Mouse (Mus musculus): ENCODE measurements at regions not wholly inside any gene's neighbourhood (a gene's known extent, or its start where the extent isn't known, plus 50 kb on each side); places are given as distances from the start of the nearest gene placed in this dataset.
"Not testable (repeated sequence)": the region's sequence is repeated elsewhere in the genome, so short reads cannot be mapped to it uniquely, and the experiment has no call there.

- ATAC-seq (ENCODE audit: insufficient number of reproducible peaks, low FRiP score, low TSS enrichment): no peak
Measured at GRCm38 (mm10) chr14:54151272-54151671, 102.6 kb downstream of the Dad1 start.

- ATAC-seq (ENCODE audit: insufficient number of reproducible peaks, low FRiP score, low TSS enrichment): no peak
Measured at GRCm38 (mm10) chr14:54150221-54150620, 103.7 kb downstream of the Dad1 start.

DNA sequence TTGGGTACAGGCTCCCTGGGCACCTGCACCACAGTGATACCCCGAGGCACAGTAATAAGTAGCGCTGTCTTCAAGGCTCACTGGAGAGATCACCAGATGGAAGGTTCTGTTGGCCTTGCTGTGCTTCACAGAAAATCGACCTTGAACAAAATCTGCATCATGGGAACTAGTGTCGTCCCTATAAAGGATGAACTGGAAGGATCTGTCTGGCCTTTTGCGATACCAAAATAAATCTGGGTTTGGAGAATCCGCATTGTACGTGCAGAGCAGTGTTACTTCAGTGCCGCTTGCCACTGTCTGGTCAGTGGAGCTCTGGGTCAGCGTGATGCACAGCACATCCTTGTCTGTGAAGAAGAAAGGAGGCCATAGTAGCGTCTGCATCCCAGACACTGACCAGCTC lies 105.3 kb downstream of the Dad1 start:
- ATAC-seq (ENCODE audit: insufficient number of reproducible peaks, low FRiP score, low TSS enrichment): no peak

DNA sequence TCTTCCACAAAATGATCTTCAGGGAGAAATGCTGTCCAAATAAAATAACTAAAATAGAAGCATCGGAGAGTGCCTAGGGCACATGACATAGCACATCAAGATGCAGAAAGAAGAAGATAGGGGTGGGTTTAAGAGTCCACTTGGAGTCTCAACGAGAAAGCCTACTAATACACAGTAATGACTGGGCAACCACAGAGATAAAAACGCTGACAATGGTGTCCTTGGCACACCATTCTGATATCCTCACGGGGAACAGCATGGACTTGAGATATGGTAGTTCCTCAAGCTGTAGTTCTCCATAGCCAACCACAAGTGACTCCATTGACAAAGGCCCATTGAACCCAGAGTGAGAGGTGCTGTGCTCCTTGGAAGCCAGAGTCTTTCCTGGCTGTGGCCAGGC lies 105.8 kb downstream of the Dad1 start:
- ATAC-seq (ENCODE audit: insufficient number of reproducible peaks, low FRiP score, low TSS enrichment): no peak

GRCm38 (mm10) chr14:54147546-54147945 lies 106.4 kb downstream of the Dad1 start:
- ATAC-seq (ENCODE audit: insufficient number of reproducible peaks, low FRiP score, low TSS enrichment): no peak

DNA sequence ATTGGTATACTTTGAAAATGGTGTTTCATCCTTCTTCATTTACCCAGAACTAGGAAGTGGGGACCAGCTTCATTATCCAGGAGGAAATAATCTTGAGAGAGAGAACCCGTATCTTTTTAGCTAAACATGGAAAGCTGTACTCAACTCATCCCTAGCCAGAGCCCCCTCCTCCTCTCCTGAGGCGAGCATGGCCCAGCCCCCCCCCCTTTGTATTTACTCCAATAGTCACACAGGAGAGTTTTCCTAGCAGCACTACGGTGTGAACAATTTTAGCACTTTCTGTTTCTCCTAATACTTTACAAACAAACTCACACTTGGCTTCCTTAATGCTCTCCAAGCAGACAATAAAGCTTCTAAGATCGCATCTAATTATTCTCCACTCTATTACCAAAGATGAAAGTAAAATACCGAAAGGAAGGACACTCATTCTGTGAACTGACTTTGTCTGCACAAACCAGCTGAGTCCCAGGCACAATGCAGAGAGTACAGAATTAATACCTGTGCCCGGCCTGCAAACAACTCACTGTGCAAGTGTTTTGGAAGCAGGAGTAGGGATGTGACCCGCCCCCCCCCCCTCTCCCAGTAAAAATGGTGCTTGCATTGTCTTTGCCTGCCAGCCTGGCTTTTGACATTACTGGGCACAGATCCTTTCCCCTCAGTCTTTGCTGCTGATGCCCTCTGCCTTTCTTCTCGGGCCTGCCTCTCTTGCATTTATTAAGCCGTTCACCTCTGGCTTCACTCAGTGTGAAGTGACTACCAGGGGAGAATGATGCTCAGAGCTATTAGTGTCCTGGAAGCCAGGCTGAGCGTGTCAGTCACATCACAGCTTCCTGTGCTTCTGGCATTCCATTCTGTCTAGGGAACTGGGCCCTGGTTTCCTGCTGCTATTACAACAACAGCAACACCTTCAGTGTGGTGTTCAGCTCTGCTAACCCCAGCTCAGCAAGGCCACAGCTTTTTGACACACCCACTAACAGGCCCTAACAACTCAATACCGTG lies 107.9 kb downstream of the Dad1 start:
- no peak for ATAC-seq (ENCODE audit: insufficient number of reproducible peaks, low FRiP score, low TSS enrichment)

- no peak for ATAC-seq (ENCODE audit: insufficient number of reproducible peaks, low FRiP score, low TSS enrichment)
Measured at GRCm38 (mm10) chr14:54143828-54144227, 110.1 kb downstream of the Dad1 start.

DNA sequence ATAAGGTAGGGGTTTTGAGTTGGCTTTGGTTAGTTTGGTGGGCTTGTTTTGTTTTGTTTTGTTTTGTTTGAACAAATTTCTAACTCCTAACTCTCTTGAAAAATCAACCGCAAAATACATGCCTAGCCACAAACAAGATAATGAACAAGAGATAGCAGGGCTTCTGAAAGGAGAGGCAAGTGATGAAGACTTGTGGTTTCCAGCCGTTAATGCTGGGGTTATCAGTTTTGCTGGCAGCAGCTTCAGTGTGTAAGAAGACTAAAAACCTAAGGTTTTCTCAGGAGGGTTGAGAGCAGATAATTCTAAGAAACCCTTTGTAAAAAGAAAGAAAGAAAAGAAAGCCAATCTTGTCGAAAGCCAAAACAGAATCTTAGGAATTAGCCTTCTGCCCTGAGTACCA lies 115.6 kb downstream of the Dad1 start:
- no peak for ATAC-seq (ENCODE audit: insufficient number of reproducible peaks, low FRiP score, low TSS enrichment)

DNA sequence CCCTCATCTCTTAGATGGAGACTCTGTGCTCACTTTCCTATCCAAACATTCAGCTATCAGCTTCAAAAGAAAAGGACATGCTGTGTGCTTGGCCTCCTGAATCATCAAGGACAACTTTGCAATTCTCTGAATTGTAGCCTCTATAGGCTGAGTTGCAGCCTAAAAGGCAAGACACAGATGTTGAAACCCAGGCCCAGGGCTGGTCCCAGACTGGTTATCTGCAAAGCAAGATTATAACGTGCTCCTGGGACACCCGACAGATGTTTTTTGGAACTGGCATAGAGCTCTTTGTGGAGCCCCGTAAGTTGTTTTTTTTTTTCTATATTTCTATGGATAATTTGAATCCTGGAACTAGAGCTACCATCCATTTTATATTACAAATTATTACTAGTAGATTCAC lies 117.4 kb downstream of the Dad1 start:
- no peak for ATAC-seq (ENCODE audit: insufficient number of reproducible peaks, low FRiP score, low TSS enrichment)

DNA sequence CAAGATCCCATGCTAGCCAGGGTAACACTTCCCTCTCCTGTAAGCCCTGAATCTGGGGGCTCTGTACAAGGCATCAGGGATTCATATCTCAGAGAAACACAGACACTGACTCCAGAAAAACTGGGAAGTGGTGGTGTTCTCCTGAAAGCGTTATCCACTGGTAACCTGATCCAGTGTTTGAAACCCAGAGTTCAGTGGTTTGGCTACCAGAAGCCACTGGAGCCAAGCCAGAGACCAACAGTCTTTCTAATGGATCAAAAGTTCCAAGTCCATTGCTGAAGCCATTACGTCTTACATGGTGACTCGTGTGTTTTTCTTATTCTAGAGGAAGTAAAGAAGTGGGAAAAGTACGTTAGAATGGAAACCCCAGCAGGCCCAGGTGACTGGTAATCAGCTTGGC lies 125.6 kb downstream of the Dad1 start:
- no peak for ATAC-seq (ENCODE audit: insufficient number of reproducible peaks, low FRiP score, low TSS enrichment)

DNA sequence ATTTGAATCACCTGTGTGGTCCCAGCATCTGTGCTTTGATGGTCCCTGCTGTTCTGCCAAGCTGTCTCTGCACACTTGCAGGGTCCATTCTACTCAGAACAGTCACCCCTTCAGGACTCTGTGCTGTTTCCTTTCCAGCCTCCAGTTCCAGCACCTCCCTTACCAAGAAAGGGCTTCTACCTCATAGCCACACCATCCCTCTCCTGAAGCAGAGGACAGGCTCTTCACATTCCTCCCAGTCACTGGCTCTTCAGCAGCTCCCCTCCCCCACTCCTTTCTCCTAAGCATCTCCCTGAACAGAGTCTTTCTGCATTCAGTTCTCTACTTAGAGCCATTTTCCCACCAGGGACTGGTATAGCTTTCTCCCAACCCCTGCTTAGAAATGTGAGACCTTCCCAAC lies 128.4 kb downstream of the Dad1 start:
- no peak for ATAC-seq (ENCODE audit: insufficient number of reproducible peaks, low FRiP score, low TSS enrichment)

- no peak for ATAC-seq (ENCODE audit: insufficient number of reproducible peaks, low FRiP score, low TSS enrichment)
Measured at GRCm38 (mm10) chr14:54121973-54122372, 131.9 kb downstream of the Dad1 start.

- ATAC-seq (ENCODE audit: insufficient number of reproducible peaks, low FRiP score, low TSS enrichment): no peak
Measured at GRCm38 (mm10) chr14:54121340-54121739, 132.6 kb downstream of the Dad1 start.

DNA sequence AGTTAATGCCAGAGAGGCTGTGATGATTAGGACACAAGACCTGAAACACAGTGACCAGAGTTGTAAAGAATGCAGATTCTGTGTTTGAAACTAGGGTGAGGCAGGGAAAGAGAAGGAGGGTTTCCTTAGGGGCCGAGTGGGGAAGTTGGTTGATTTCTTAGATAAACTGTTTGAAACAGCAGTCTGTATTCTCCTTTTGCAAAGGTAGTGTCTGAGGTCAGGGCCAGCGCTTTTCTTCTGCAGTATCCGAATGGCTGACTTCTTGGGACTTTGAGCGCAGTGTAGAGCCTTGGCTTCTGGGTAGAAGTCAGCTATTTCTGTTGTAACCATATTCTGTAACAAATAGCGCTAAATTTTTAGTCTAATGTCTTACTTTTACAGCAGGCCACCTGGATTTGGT lies 133.7 kb downstream of the Dad1 start:
- no peak for ATAC-seq (ENCODE audit: insufficient number of reproducible peaks, low FRiP score, low TSS enrichment)

DNA sequence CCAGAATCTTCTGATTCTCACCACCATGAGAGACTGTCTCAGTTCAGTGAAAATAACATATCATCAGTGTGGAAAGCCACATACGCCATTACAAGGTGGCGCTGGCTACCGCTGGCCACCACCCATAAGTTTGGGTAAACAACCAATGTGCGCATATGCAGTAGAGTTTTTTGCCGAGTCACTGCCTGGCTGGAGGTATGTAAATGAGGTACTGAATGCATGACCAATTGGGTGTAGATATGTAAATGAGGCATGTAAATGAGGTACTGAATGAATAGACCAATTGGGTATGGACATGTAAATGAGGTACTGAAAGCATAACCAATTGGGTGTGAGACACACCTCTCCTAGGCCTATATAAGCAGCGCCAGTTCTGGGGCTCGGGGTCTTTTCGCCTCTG lies 136.3 kb downstream of the Dad1 start:
- not testable (repeated sequence) for ATAC-seq (ENCODE audit: insufficient number of reproducible peaks, low FRiP score, low TSS enrichment)

- ATAC-seq (ENCODE audit: insufficient number of reproducible peaks, low FRiP score, low TSS enrichment): no peak
Measured at GRCm38 (mm10) chr14:54113216-54113615, 140.7 kb downstream of the Dad1 start.

- ATAC-seq (ENCODE audit: insufficient number of reproducible peaks, low FRiP score, low TSS enrichment): no peak
Measured at GRCm38 (mm10) chr14:54110971-54111370, 142.9 kb downstream of the Dad1 start.

DNA sequence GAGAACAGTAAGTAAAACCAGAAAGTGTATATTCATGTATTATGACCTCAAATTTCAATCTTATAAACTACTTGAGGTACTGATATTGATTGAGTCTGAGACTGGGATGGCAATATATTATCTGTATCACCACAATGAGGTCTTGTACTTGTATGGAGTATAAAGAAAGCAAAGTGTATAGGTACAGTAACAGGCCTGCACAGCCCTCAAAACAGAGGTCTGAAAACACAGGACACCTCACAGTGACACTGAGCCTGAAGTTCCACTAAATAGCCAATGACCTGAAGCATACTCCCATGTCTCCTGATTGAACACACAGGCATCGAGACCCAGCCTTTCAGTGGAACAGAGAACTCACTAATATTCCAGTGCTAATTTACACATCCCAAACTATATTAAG lies 144.8 kb downstream of the Dad1 start:
- ATAC-seq (ENCODE audit: insufficient number of reproducible peaks, low FRiP score, low TSS enrichment): no peak

GRCm38 (mm10) chr14:54108311-54109074 lies 145.4 kb downstream of the Dad1 start:
- ATAC-seq (ENCODE audit: insufficient number of reproducible peaks, low FRiP score, low TSS enrichment): no peak

DNA sequence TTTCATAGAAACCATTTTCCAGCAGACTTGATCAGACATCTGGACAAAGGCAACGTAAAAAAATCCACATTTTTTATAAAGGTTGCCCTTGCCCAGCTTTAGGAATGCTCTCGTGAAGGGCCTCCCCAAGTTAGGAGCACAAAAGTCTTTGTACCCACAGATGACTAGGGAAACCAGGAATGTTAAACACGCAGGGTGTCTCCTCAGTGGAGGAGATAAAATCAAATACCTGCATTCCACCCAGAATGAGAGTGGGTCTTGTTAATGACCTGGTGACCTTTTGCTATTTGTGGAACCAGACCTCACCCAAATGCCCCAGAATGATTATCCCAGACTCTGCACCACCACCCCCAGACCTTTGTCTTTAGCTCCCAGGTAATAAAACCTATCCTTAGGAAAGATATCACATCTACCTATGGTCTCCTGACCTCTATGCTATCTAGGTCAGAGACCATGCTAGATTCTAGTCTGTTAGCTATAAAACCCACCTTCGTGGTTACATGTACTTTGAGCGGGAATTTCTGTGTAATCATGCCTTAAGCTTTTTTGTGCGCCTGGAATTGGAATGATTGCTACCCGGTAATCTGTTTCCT lies 146.6 kb downstream of the Dad1 start:
- ATAC-seq (ENCODE audit: insufficient number of reproducible peaks, low FRiP score, low TSS enrichment): no peak

DNA sequence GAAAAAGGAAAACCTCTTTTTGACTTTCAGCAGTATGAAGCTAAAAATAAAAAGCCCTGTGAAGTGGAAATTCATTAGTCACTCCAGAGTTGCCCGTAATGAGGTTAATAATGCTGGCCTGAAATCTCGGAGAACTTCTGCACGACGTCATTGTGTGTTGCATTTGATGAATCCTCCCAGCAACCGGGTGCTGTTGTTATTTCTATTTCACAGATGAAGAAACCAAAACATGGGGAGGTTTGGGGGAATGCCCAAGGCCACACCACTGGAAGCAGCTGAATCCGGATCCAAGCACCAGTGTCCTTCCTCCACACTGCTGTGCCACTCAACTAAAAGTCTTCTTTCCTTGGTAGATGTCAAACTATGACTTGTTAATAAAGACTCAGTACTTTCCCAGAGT lies 149.7 kb downstream of the Dad1 start:
- no peak for ATAC-seq (ENCODE audit: insufficient number of reproducible peaks, low FRiP score, low TSS enrichment)
